In the genomic region with DNA sequence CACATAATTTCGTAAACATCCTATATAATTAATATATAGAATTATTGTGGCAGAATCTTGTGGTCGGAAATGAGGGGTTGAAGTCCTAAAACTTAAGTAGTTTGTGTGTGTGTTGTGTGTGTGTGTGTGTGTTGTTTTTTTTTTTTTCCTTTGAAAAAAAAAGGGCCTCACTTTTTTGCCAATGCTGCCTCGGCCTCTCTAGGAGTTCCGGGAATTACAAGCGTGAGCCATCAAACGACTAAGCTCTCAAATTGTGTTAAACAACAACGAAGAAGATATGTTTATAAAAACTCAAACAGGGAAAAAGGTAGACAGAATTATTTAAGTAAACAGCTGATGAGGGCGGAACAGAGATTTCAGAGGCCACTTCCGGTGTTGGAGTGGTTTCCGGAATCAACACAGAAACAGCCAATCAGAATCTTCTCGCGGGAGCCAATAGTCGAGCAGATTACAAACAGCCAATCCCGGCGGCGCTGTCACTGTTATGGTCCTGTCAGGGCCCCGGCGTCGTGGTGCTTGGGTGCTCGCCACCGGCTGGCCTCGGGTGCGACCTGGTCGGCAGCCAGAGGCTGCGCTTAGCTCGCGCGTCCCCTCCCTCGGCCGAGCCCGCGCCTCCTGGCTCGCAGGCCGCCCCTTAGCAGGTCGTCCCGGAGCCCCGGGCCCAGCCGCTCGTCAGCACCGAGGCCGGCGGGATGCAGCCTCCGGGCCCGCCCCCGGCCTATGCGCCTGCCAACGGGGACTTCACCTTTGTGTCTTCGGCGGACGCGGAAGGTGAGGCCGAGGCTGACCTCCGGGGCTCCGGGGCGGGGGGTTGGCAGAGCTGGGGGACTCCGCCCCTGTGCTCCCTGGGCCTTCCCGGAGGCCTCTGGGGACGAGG, we compare ENCODE assay signal across 8 mouse cellular contexts. TPM values are rescaled to one million over a fixed set of nuclear protein-coding genes. Genes with fewer than 3 reads are reported as not detected.
DNase-seq lines count a peak whose midpoint lies in the region; ATAC-seq and TF ChIP-seq lines count a peak whose summit lies in the region.

Gene Yipf4, plus strand, starts transcription at position 470 of the 877 bp plus-strand sequence.

- no peaks in the 10 kb centered on the region for H3K27me3 ChIP-seq in embryonic facial prominence, embryonic 14.5 days (replicated peaks; ENCODE audit: control insufficient read depth, insufficient read depth, low read length)
- H3K27me3 ChIP-seq in heart, adult 2 months (ENCODE audit: control insufficient read depth, insufficient read depth, low read length): no peaks in the 10 kb centered on the region
- H3K27me3 ChIP-seq in limb, embryonic 13.5 days: no peaks in the 10 kb centered on the region
- no peaks in the 10 kb centered on the region for H3K27me3 ChIP-seq in midbrain, embryonic 16.5 days (ENCODE audit: control insufficient read depth, insufficient read depth, low read depth, low read length)

- peaks cover 23% of the 10 kb centered on the region for H3K36me3 ChIP-seq in embryonic facial prominence, embryonic 14.5 days (ENCODE audit: control insufficient read depth, insufficient read depth, low read length)
- H3K36me3 ChIP-seq in heart, adult 2 months (ENCODE audit: control insufficient read depth, insufficient read depth, low read length): peaks cover 11% of the 10 kb centered on the region
- H3K36me3 ChIP-seq in limb, embryonic 13.5 days: peaks cover 20% of the 10 kb centered on the region
- H3K36me3 ChIP-seq in midbrain, embryonic 16.5 days (ENCODE audit: control insufficient read depth, insufficient read depth, low read length): peaks cover 7% of the 10 kb centered on the region

- H3K4me3 ChIP-seq in embryonic facial prominence, embryonic 14.5 days (ENCODE audit: low read depth, low read length): peak within 1 kb of the TSS; percentile 83
- peak within 1 kb of the TSS; percentile 70 for H3K4me3 ChIP-seq in heart, adult 2 months
- H3K4me3 ChIP-seq in limb, embryonic 13.5 days: peak within 1 kb of the TSS; percentile 98
- peak within 1 kb of the TSS; percentile 99 for H3K4me3 ChIP-seq in midbrain, embryonic 16.5 days (ENCODE audit: low read depth, low read length)

- peak within 1 kb of the TSS; percentile 53 for H3K4me2 ChIP-seq in embryonic facial prominence, embryonic 14.5 days (ENCODE audit: low read depth, low read length)
- H3K4me2 ChIP-seq in limb, embryonic 13.5 days (replicated peaks): peak within 1 kb of the TSS; percentile 69
- H3K4me2 ChIP-seq in midbrain, embryonic 16.5 days (ENCODE audit: low read length): peak within 1 kb of the TSS; percentile 65

- 0 out of 2 replicates have a peak, but pooled peaks have one; percentile 38 for TF ChIP-seq EP300 in heart, adult 2 months (IDR thresholded peaks at IDR 0.05; ENCODE audit: insufficient read depth, low read depth, low read length)

- H3K27ac ChIP-seq in embryonic facial prominence, embryonic 14.5 days (replicated peaks; ENCODE audit: low read depth, low read length): peak within 1 kb of the TSS; percentile 78
- H3K27ac ChIP-seq in heart, adult 2 months: peak within 1 kb of the TSS; percentile 90
- H3K27ac ChIP-seq in limb, embryonic 13.5 days: peak within 1 kb of the TSS; percentile 79
- H3K27ac ChIP-seq in midbrain, embryonic 16.5 days (ENCODE audit: low read length): peak within 1 kb of the TSS; percentile 80

- peak within 1 kb of the TSS; percentile 85 for H3K9ac ChIP-seq in embryonic facial prominence, embryonic 14.5 days (ENCODE audit: low read depth, low read length)
- peak within 1 kb of the TSS; percentile 93 for H3K9ac ChIP-seq in heart, adult 2 months (ENCODE audit: low read depth, low read length)
- H3K9ac ChIP-seq in limb, embryonic 13.5 days: peak within 1 kb of the TSS; percentile 95
- peak within 1 kb of the TSS; percentile 94 for H3K9ac ChIP-seq in midbrain, embryonic 16.5 days (ENCODE audit: low read depth, low read length)

- H3K9me3 ChIP-seq in embryonic facial prominence, embryonic 14.5 days (ENCODE audit: control insufficient read depth, low read length): no peaks in the 10 kb centered on the region
- H3K9me3 ChIP-seq in limb, embryonic 13.5 days: no peaks in the 10 kb centered on the region
- H3K9me3 ChIP-seq in midbrain, embryonic 16.5 days (replicated peaks; ENCODE audit: control insufficient read depth, low read length, poor library complexity, severe bottlenecking): no peaks in the 10 kb centered on the region

- no peaks in the 10 kb centered on the region for H3K79me2 ChIP-seq in heart, adult 2 months (replicated peaks; ENCODE audit: control insufficient read depth, insufficient read depth, low read length)

- TF ChIP-seq CTCF in heart, adult 2 months (IDR thresholded peaks at IDR 0.05): no peak

- TF ChIP-seq POLR2A in heart, adult 2 months (IDR thresholded peaks at IDR 0.05; ENCODE audit: insufficient read depth, low read depth, low read length): peak; percentile 79

- peak; percentile 99 for DNase-seq in 3T3-L1 (ENCODE audit: low read depth, low spot score)
- peak; percentile 91 to 92 for DNase-seq in adrenal gland, postnatal 4 days (ENCODE audit: low spot score in 2 of 2)
- DNase-seq in embryonic facial prominence, embryonic 14.5 days (ENCODE audit: low spot score): peak; percentile 98
- DNase-seq in heart, adult 2 months: peak; percentile 98 to 99
- peak; percentile 97 to 99 for DNase-seq in kidney, adult 8-10 months
- DNase-seq in spleen, postnatal 10 days (ENCODE audit: low spot score in 2 of 2): peak; percentile 96 to 97

- WGBS in embryonic facial prominence, embryonic 14.5 days: 6% methylated on average over 43 of the region's 58 CpGs
- 4% methylated on average over 58 of the region's 58 CpGs for WGBS in heart, adult 2 months
- 4% methylated on average over 58 of the region's 58 CpGs for WGBS in limb, embryonic 13.5 days
- WGBS in midbrain, embryonic 16.5 days: 4% methylated on average over 53 of the region's 58 CpGs

- peak; percentile 100 for ATAC-seq in embryonic facial prominence, embryonic 14.5 days (ENCODE audit: low read depth)
- ATAC-seq in limb, embryonic 13.5 days (ENCODE audit: low FRiP score, low read depth): peak; percentile 99
- peak; percentile 100 for ATAC-seq in midbrain, embryonic 16.5 days

- peaks cover 4% of the 10 kb centered on the region; the same call in 1 of the 2 replicates for H3K4me1 ChIP-seq in embryonic facial prominence, embryonic 14.5 days (ENCODE audit: control insufficient read depth, insufficient read depth, low read length)
- no peaks in the 10 kb centered on the region for H3K4me1 ChIP-seq in heart, adult 2 months (ENCODE audit: control insufficient read depth, insufficient read depth, low read length)
- peaks cover 5% of the 10 kb centered on the region for H3K4me1 ChIP-seq in limb, embryonic 13.5 days
- H3K4me1 ChIP-seq in midbrain, embryonic 16.5 days (ENCODE audit: control insufficient read depth, insufficient read depth, low read length): peaks cover 11% of the 10 kb centered on the region

- intact Hi-C loops in heart, adult 2 months (cut with DNase I): loop anchor here (1.0 kb wide), 1 partner anchor 38 kb away; no protein-coding TSS in a partner anchor

RNA-seq across cellular contexts. Expression of gene Yipf4, which starts in this region (rescaled TPM):
- total RNA-seq in adrenal gland, postnatal 4 days (2021): 100 to 1,000 TPM in 1 of 2 experiments, 10 to 100 TPM in 1; 99.8 to 100 TPM
- polyA plus RNA-seq in embryonic facial prominence, embryonic 14.5 days (2014; fragmentation: Nextera tagmentation; extraction: Ambion mirVana): 66.2 and 78.1 TPM in 2 replicates
- total RNA-seq in heart, adult 2 months (2021): 10 to 100 TPM; 65.9 to 71.1 TPM
- polyA plus RNA-seq in heart, adult 2 months (2012; rRNA removed): 14.6 and 30.2 TPM in 2 replicates
- polyA plus RNA-seq in limb, embryonic 13.5 days (2015; fragmentation: Nextera tagmentation; extraction: Ambion mirVana): 50.9 and 51.5 TPM in 2 replicates
- 45.8 and 53.0 TPM in 2 replicates for polyA plus RNA-seq in midbrain, embryonic 16.5 days (2015; fragmentation: Nextera tagmentation; extraction: Ambion mirVana)

Comparison
In these comparisons a context has a peak if more than half of its experiments do, and no peak if none do; other contexts are left out.
1. Peak in every context shown above with its lines: DNase-seq, ATAC-seq, H3K4me3 ChIP-seq and H3K27ac ChIP-seq.